Comparison of ENCODE assay signal across 16 mouse cellular contexts in genomic region chr1:138461425-138461824, GRCm38 (mm10).
"Had no signal": no experiment of that assay in that cellular context is flagged by ENCODE, and none has a peak within 500 bp of the region (broad histone marks: within the 10 kb centered on the region; RNA-seq: fewer than 3 reads in every experiment).

No protein-coding gene starts in this region.

- H3K36me3 ChIP-seq: neural tube, embryonic 13.5 days; neural tube, embryonic 15.5 days; stomach, embryonic 15.5 days had no signal

- DNase-seq: retina, postnatal 1 day; right cerebral cortex, adult 18-20 months; right cerebral cortex, postnatal 14 days; right cerebral cortex, postnatal 25 days; right cerebral cortex, postnatal 4 days; spleen, adult 18-20 months; thymus, adult 18-20 months; thymus, adult 2 months; thymus, postnatal 14 days; thymus, postnatal 25 days; thymus, postnatal 36 days; thymus, postnatal 4 days had no signal

- H3K9me3 ChIP-seq: neural tube, embryonic 15.5 days; stomach, embryonic 15.5 days had no signal

- H3K9ac ChIP-seq: neural tube, embryonic 13.5 days; neural tube, embryonic 15.5 days; stomach, embryonic 15.5 days had no signal

- H3K27ac ChIP-seq: neural tube, embryonic 13.5 days; neural tube, embryonic 15.5 days; stomach, embryonic 15.5 days; stomach, postnatal 0 days had no signal

- H3K4me2 ChIP-seq: neural tube, embryonic 13.5 days; neural tube, embryonic 15.5 days; stomach, embryonic 15.5 days had no signal

- H3K4me1 ChIP-seq: neural tube, embryonic 13.5 days; neural tube, embryonic 15.5 days; stomach, embryonic 15.5 days had no signal

- H3K27me3 ChIP-seq: neural tube, embryonic 13.5 days; neural tube, embryonic 15.5 days; stomach, embryonic 15.5 days had no signal

- H3K4me3 ChIP-seq: neural tube, embryonic 13.5 days; neural tube, embryonic 15.5 days; stomach, embryonic 15.5 days had no signal
